Mouse (Mus musculus): ENCODE measurements at regions not wholly inside any gene's neighbourhood (a gene's known extent, or its start where the extent isn't known, plus 50 kb on each side); places are given as distances from the start of the nearest gene placed in this dataset.

DNA sequence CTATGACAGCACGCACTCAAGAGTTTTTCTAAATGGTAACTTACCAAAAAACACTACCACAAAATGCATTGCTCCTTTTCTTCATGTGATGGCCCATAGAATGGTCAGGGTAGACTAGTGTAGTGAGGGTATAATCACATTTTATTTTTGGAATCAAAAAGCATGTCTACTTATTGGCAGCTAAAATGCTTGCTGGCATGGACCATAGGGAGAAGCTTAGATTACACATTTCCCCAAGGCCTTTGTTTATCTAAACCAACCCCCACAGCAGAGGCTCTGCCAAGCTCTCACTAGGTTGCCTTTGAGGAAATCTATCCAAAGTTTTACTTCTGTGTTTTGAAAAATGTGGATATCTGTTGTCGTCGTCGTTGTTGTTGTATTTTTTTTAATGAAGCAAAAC lies 235.3 kb upstream of the Rnaseh2b start:
- Histone ChIP-seq H3K27me3 (ENCODE audit: control insufficient read depth in 1 of 2, insufficient read depth in 2 of 2, low read length in 2 of 2) (peaks cover 0 to 1% of the 10 kb centered on the region in 2 experiments; a peak in 2 of 4 replicates), H3K9ac (ENCODE audit: control insufficient read depth, low read depth, low read length, poor library complexity, severe bottlenecking) (no peak overlapping the region), H3K79me2 (ENCODE audit: control insufficient read depth, insufficient read depth, low read length, poor library complexity) (no peaks in the 10 kb centered on the region)

DNA sequence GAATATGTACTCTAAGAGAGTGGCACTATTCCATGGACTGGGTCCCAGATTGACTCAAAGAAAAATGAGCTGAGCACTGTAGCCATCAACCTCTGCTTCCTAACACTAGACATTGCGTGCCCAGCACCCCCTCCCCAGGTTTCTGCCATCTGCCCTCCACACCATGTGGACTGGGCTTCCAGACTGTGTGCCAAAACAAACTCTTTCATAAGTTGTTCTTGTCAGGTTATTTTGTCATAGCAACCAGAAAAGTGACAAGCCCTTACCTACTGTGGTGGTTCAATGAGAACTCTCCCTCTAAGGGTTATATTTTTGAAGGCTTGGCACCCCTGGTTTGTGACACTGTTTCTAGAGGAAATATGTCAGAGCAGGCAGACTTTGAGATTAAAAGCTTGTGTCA lies 234.3 kb upstream of the Rnaseh2b start:
- H3K27me3 ChIP-seq (ENCODE audit: control insufficient read depth in 1 of 2, insufficient read depth in 2 of 2, low read length in 2 of 2), result no peaks in the 10 kb centered on the region; a peak in 1 of 4 replicates
- no peaks in the 10 kb centered on the region for H3K9me3 ChIP-seq (replicated peaks; ENCODE audit: insufficient read depth, low read length)
- H3K9ac ChIP-seq (ENCODE audit: control insufficient read depth, low read depth, low read length, poor library complexity, severe bottlenecking), result no peak overlapping the region
- DNase-seq (ENCODE audit: low read depth, low spot score), result no peak
- no peaks in the 10 kb centered on the region for H3K36me3 ChIP-seq (ENCODE audit: control insufficient read depth in 1 of 2, insufficient read depth in 2 of 2, low read length in 2 of 2)
- no peak overlapping the region for H3K27ac ChIP-seq (ENCODE audit: control insufficient read depth, low read depth, low read length)
- no peaks in the 10 kb centered on the region for H3K4me1 ChIP-seq (ENCODE audit: control insufficient read depth in 1 of 2, insufficient read depth in 2 of 2, low read length in 2 of 2)
- TF ChIP-seq GATA1 (IDR thresholded peaks at IDR 0.05; ENCODE audit: low read depth, low read length) (no peak), EP300 (IDR thresholded peaks at IDR 0.05; ENCODE audit: low read depth in 1 of 2, low read length in 2 of 2) (no peak), ZKSCAN1 (IDR thresholded peaks at IDR 0.05; ENCODE audit: low read depth, low read length) (no peak), E2F4 (IDR thresholded peaks at IDR 0.05; ENCODE audit: borderline replicate concordance, low read depth, low read length) (no peak), ZC3H11A (IDR thresholded peaks at IDR 0.05; ENCODE audit: low read depth, low read length) (no peak), CTCF (IDR thresholded peaks at IDR 0.05 in 2 of 3, conservative IDR thresholded peaks at IDR 0.05 in 1 of 3; ENCODE audit: control insufficient read depth in 1 of 3, insufficient read depth in 1 of 3, low read depth in 2 of 3, low read length in 3 of 3, poor library complexity in 1 of 3, severe bottlenecking in 1 of 3) (no peak), UBTF (IDR thresholded peaks at IDR 0.05; ENCODE audit: borderline replicate concordance, insufficient read depth, low read depth, low read length) (no peak), SIN3A (IDR thresholded peaks at IDR 0.05; ENCODE audit: low read length) (no peak), POLR2A (IDR thresholded peaks at IDR 0.05; ENCODE audit: control insufficient read depth in 1 of 2, insufficient read depth in 1 of 2, low read depth in 1 of 2, low read length in 2 of 2, poor library complexity in 1 of 2) (no peak), MEF2A (IDR thresholded peaks at IDR 0.05; ENCODE audit: extremely low read depth, insufficient replicate concordance, low read depth, low read length, poor library complexity, severe bottlenecking) (no peak), HCFC1 (IDR thresholded peaks at IDR 0.05; ENCODE audit: low read depth, low read length) (no peak), GABPA (IDR thresholded peaks at IDR 0.05; ENCODE audit: low read depth, low read length) (no peak), NELFE (IDR thresholded peaks at IDR 0.05; ENCODE audit: low read depth, low read length) (no peak), MYC (IDR thresholded peaks at IDR 0.05; ENCODE audit: low read depth, low read length) (no peak), USF2 (IDR thresholded peaks at IDR 0.05; ENCODE audit: borderline replicate concordance in 1 of 2, insufficient read depth in 1 of 2, low read depth in 1 of 2, low read length in 2 of 2) (no peak), MAFK (IDR thresholded peaks at IDR 0.05; ENCODE audit: borderline replicate concordance, low read depth, low read length) (no peak), ELF1 (IDR thresholded peaks at IDR 0.05; ENCODE audit: low read depth, low read length) (no peak), USF1 (IDR thresholded peaks at IDR 0.05; ENCODE audit: low read depth, low read length) (no peak), TAL1 (IDR thresholded peaks at IDR 0.05; ENCODE audit: low read length) (no peak)
- H3K79me2 ChIP-seq (ENCODE audit: control insufficient read depth, insufficient read depth, low read length, poor library complexity), result no peaks in the 10 kb centered on the region
- no peak overlapping the region for H3K4me3 ChIP-seq (ENCODE audit: control insufficient read depth in 1 of 2, insufficient read depth in 1 of 2, low read depth in 2 of 2, low read length in 2 of 2)

More for the DNA sequence above, 235.3 kb upstream of the Rnaseh2b start:
- H3K36me3 ChIP-seq (ENCODE audit: control insufficient read depth in 1 of 2, insufficient read depth in 2 of 2, low read length in 2 of 2), result no peaks in the 10 kb centered on the region
- no peaks in the 10 kb centered on the region for H3K4me1 ChIP-seq (ENCODE audit: control insufficient read depth in 1 of 2, insufficient read depth in 2 of 2, low read length in 2 of 2)
- DNase-seq (ENCODE audit: low read depth, low spot score), result no peak
- no peak for TF ChIP-seq ETS1 (IDR thresholded peaks at IDR 0.05; ENCODE audit: low read depth, low read length)
- no peak for TF ChIP-seq POLR2A (IDR thresholded peaks at IDR 0.05; ENCODE audit: control insufficient read depth in 1 of 2, insufficient read depth in 1 of 2, low read depth in 1 of 2, low read length in 2 of 2, poor library complexity in 1 of 2)
- TF ChIP-seq ELF1 (IDR thresholded peaks at IDR 0.05; ENCODE audit: low read depth, low read length), result no peak
- no peak for TF ChIP-seq ZC3H11A (IDR thresholded peaks at IDR 0.05; ENCODE audit: low read depth, low read length)
- no peak for TF ChIP-seq MAZ (IDR thresholded peaks at IDR 0.05; ENCODE audit: low read depth, low read length)
- TF ChIP-seq ZMIZ1 (IDR thresholded peaks at IDR 0.05; ENCODE audit: low read depth, low read length), result no peak
- TF ChIP-seq GATA1 (IDR thresholded peaks at IDR 0.05; ENCODE audit: low read depth, low read length), result no peak
- TF ChIP-seq POLR2AphosphoS5 (IDR thresholded peaks at IDR 0.05; ENCODE audit: borderline replicate concordance, low read depth, low read length), result no peak
- TF ChIP-seq SMC3 (IDR thresholded peaks at IDR 0.05; ENCODE audit: low read depth, low read length), result no peak
- TF ChIP-seq ZNF384 (IDR thresholded peaks at IDR 0.05; ENCODE audit: low read depth, low read length), result no peak
- no peak for TF ChIP-seq USF2 (IDR thresholded peaks at IDR 0.05; ENCODE audit: borderline replicate concordance in 1 of 2, insufficient read depth in 1 of 2, low read depth in 1 of 2, low read length in 2 of 2)
- no peak for TF ChIP-seq RCOR1 (IDR thresholded peaks at IDR 0.05; ENCODE audit: low read depth, low read length)
- TF ChIP-seq HCFC1 (IDR thresholded peaks at IDR 0.05; ENCODE audit: low read depth, low read length), result no peak
- no peak for TF ChIP-seq CHD1 (IDR thresholded peaks at IDR 0.05; ENCODE audit: low read depth, low read length)
- TF ChIP-seq MYB (IDR thresholded peaks at IDR 0.05; ENCODE audit: low read depth, low read length), result no peak
- TF ChIP-seq MYC (IDR thresholded peaks at IDR 0.05; ENCODE audit: low read depth, low read length), result no peak
- H3K4me3 ChIP-seq (ENCODE audit: control insufficient read depth in 1 of 2, insufficient read depth in 1 of 2, low read depth in 2 of 2, low read length in 2 of 2), result no peak overlapping the region
- no peaks in the 10 kb centered on the region for H3K9me3 ChIP-seq (replicated peaks; ENCODE audit: insufficient read depth, low read length)
- no peak overlapping the region for H3K27ac ChIP-seq (ENCODE audit: control insufficient read depth, low read depth, low read length)

Data from MEL (cell line).